Mouse (Mus musculus): ENCODE measurements around the gene Kbtbd2. TPM values are rescaled to one million over a fixed set of nuclear protein-coding genes. Genes with fewer than 3 reads are reported as not detected.

Gene Kbtbd2
- polyA plus RNA-seq, 1 experiment from 2014 or later: 32.2 TPM

DNA sequence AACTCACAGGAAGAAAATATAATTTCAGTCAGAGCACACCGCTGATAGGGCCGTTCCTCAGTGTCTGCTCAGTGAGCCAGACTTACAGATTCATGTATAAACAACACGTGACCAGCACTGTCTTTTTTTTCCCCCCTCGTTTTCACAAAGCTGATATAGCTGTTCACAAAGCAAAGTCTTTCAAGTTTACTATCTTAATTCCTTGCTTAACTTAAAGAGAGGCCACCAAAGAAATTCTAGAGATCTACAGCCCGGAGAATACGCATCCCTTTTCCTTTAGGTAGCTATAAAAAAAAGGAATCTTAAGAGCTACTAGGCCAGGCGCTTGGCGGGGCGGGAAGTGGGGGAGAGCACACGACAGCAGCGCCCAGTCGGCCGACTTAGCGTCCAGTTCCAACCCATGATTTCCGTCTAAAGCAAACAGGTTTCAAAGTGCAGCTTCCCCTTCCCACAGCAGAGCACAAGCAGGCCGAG lies 908 bp downstream of the Kbtbd2 start:
- ATAC-seq (ENCODE audit: low FRiP score): peak; percentile 12; the same call in 1 of the 2 replicates
- H3K4me2 ChIP-seq (replicated peaks): peak overlapping the region; percentile 71

GRCm38 (mm10) chr6:56796232-56796631 lies 1.4 kb downstream of the Kbtbd2 start:
- peak overlapping the region; percentile 71 for H3K4me2 ChIP-seq (replicated peaks)
- H3K27me3 ChIP-seq (ENCODE audit: control insufficient read depth, insufficient read depth, low read length): no peaks in the 10 kb centered on the region
- ATAC-seq (ENCODE audit: low FRiP score): no peak
- H3K4me3 ChIP-seq (replicated peaks; ENCODE audit: low read length): peak overlapping the region; percentile 77
- H3K9me3 ChIP-seq (ENCODE audit: control insufficient read depth, low read length): no peaks in the 10 kb centered on the region
- DNase-seq (ENCODE audit: low spot score): no peak
- H3K4me1 ChIP-seq (replicated peaks; ENCODE audit: control insufficient read depth, insufficient read depth, low read length): peaks cover 23% of the 10 kb centered on the region
- peak overlapping the region; percentile 94 for H3K9ac ChIP-seq
- peak overlapping the region; percentile 99; the same call in 1 of the 2 replicates for H3K27ac ChIP-seq
- WGBS: 12% methylated on average over 8 of the region's 8 CpGs
- no peaks in the 10 kb centered on the region for H3K36me3 ChIP-seq (replicated peaks; ENCODE audit: control insufficient read depth, insufficient read depth)

More for the DNA sequence above, 908 bp downstream of the Kbtbd2 start:
- H3K4me3 ChIP-seq (replicated peaks; ENCODE audit: low read length): peak overlapping the region; percentile 77
- DNase-seq (ENCODE audit: low spot score): peak; percentile 57
- peak overlapping the region; percentile 99 for H3K27ac ChIP-seq
- H3K9me3 ChIP-seq (ENCODE audit: control insufficient read depth, low read length): no peaks in the 10 kb centered on the region
- peak overlapping the region; percentile 94 for H3K9ac ChIP-seq
- WGBS: under 1% methylated on average over 16 of the region's 16 CpGs
- peaks cover 23% of the 10 kb centered on the region for H3K4me1 ChIP-seq (replicated peaks; ENCODE audit: control insufficient read depth, insufficient read depth, low read length)
- no peaks in the 10 kb centered on the region for H3K27me3 ChIP-seq (ENCODE audit: control insufficient read depth, insufficient read depth, low read length)
- H3K36me3 ChIP-seq (replicated peaks; ENCODE audit: control insufficient read depth, insufficient read depth): no peaks in the 10 kb centered on the region

DNA sequence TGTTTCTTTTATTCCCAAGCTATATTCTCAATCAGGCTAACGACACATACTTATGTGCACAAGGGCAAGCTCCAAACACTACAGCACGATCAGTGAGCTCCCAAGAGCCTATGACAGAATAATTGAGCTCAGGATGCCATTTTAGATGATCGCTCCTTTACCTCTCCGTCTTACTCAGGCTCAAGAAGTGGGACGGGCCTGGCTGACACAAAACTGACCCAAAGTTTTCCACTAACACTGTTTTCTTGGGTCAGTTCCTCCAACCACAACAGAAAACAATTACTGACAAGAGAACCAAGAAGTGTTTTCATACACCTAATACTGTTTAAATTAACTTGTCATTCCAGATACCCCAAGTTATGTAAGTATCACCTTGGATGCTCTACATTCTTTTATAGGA lies 2.8 kb downstream of the Kbtbd2 start:
- H3K9ac ChIP-seq: no peak overlapping the region
- no peak overlapping the region for H3K27ac ChIP-seq
- DNase-seq (ENCODE audit: low spot score) (no peak), ATAC-seq (ENCODE audit: low FRiP score) (no peak)
- H3K4me3 ChIP-seq (replicated peaks; ENCODE audit: low read length): no peak overlapping the region
- H3K9me3 ChIP-seq (ENCODE audit: control insufficient read depth, low read length): no peaks in the 10 kb centered on the region
- peaks cover 23% of the 10 kb centered on the region for H3K4me1 ChIP-seq (replicated peaks; ENCODE audit: control insufficient read depth, insufficient read depth, low read length)
- WGBS: 79% methylated on average over 5 of the region's 5 CpGs
- H3K27me3 ChIP-seq (ENCODE audit: control insufficient read depth, insufficient read depth, low read length): no peaks in the 10 kb centered on the region
- no peaks in the 10 kb centered on the region for H3K36me3 ChIP-seq (replicated peaks; ENCODE audit: control insufficient read depth, insufficient read depth)
- H3K4me2 ChIP-seq (replicated peaks): peak overlapping the region; percentile 71

- no peaks in the 10 kb centered on the region for H3K4me1 ChIP-seq (replicated peaks; ENCODE audit: control insufficient read depth, insufficient read depth, low read length)
- no peak overlapping the region for H3K4me2 ChIP-seq (replicated peaks)
- H3K27ac ChIP-seq: no peak overlapping the region
- no peak for DNase-seq (ENCODE audit: low spot score)
- ATAC-seq (ENCODE audit: low FRiP score): no peak
- H3K9me3 ChIP-seq (ENCODE audit: control insufficient read depth, low read length): no peaks in the 10 kb centered on the region
- peaks cover 6% of the 10 kb centered on the region for H3K36me3 ChIP-seq (replicated peaks; ENCODE audit: control insufficient read depth, insufficient read depth)
- WGBS: 84% methylated on average over 3 of the region's 3 CpGs
- no peak overlapping the region for H3K4me3 ChIP-seq (replicated peaks; ENCODE audit: low read length)
- no peaks in the 10 kb centered on the region for H3K27me3 ChIP-seq (ENCODE audit: control insufficient read depth, insufficient read depth, low read length)
- H3K9ac ChIP-seq: no peak overlapping the region
Measured at GRCm38 (mm10) chr6:56789336-56789735, 8.3 kb downstream of the Kbtbd2 start.

GRCm38 (mm10) chr6:56787668-56788067 lies 9.9 kb downstream of the Kbtbd2 start:
- Histone ChIP-seq H3K27ac (no peak overlapping the region), H3K36me3 (replicated peaks; ENCODE audit: control insufficient read depth, insufficient read depth) (peaks cover 10% of the 10 kb centered on the region), H3K4me3 (replicated peaks; ENCODE audit: low read length) (no peak overlapping the region), H3K4me2 (replicated peaks) (no peak overlapping the region), H3K9ac (no peak overlapping the region), H3K27me3 (ENCODE audit: control insufficient read depth, insufficient read depth, low read length) (no peaks in the 10 kb centered on the region), H3K9me3 (ENCODE audit: control insufficient read depth, low read length) (no peaks in the 10 kb centered on the region), H3K4me1 (replicated peaks; ENCODE audit: control insufficient read depth, insufficient read depth, low read length) (no peaks in the 10 kb centered on the region)
- 92% methylated on average over 2 of the region's 2 CpGs for WGBS
- DNase-seq (ENCODE audit: low spot score) (no peak), ATAC-seq (ENCODE audit: low FRiP score) (no peak)

DNA sequence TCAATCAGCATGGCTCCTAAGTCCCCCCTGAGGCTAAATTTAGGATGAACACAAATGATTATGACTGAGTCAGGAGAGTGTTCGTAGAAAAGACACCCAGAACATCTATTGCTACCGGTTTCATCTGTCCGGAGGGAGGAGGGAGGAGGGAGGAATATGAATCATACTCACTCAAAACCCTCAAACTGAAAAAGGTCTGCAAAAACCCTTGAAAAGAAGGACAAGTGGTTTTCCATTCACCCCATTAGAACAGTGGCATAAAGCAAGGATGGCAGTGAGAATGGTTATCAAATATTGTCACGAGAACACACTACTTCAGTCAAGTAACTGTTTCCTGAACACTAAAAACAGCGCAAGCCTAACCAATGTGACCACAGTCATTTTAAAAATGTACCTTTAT lies 12.5 kb downstream of the Kbtbd2 start:
- Histone ChIP-seq H3K9me3 (ENCODE audit: control insufficient read depth, low read length) (no peaks in the 10 kb centered on the region), H3K9ac (no peak overlapping the region), H3K4me2 (replicated peaks) (no peak overlapping the region), H3K4me1 (replicated peaks; ENCODE audit: control insufficient read depth, insufficient read depth, low read length) (no peaks in the 10 kb centered on the region), H3K36me3 (replicated peaks; ENCODE audit: control insufficient read depth, insufficient read depth) (peaks cover 26% of the 10 kb centered on the region), H3K4me3 (replicated peaks; ENCODE audit: low read length) (no peak overlapping the region), H3K27me3 (ENCODE audit: control insufficient read depth, insufficient read depth, low read length) (no peaks in the 10 kb centered on the region), H3K27ac (no peak overlapping the region)
- no peak for DNase-seq (ENCODE audit: low spot score)
- ATAC-seq (ENCODE audit: low FRiP score): no peak
- 80% methylated on average over 5 of the region's 5 CpGs for WGBS

DNA sequence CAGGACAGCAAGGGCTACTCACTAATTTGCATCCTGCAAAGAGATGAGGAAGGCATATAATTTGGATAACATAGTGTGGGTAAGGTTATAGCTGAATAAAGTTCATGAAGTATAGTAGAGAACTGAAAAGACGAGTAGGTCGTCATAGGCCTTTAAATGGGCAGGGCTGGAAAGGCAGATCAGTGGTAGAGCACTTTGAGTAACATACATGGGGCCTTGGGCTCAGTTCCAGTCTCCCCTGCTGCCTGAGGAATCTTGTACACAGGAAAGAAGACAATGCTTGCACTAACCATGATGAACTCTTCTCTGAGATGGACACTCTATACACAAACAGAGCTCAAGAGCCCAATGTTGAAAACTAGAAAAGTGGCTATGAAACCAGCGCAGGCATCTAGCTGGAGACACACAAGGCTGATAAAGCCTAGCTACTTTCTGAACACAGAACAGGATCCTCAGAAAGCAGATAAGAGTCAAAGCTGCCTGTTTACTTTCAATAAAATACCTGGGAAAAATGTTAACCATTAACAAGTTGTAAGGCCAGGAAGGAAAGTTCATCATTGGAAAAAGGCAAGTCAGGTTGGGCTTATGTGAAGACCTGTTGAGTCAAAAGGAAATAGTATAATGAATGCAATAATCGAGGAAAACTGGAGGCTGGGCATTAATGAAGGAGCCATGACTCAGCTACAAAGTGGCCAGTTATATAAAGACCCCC lies 13.9 kb downstream of the Kbtbd2 start:
- Histone ChIP-seq H3K4me2 (replicated peaks) (no peak overlapping the region), H3K36me3 (replicated peaks; ENCODE audit: control insufficient read depth, insufficient read depth) (peaks cover 39% of the 10 kb centered on the region), H3K4me1 (replicated peaks; ENCODE audit: control insufficient read depth, insufficient read depth, low read length) (no peaks in the 10 kb centered on the region), H3K9ac (no peak overlapping the region), H3K27ac (no peak overlapping the region), H3K4me3 (replicated peaks; ENCODE audit: low read length) (no peak overlapping the region), H3K27me3 (ENCODE audit: control insufficient read depth, insufficient read depth, low read length) (no peaks in the 10 kb centered on the region), H3K9me3 (ENCODE audit: control insufficient read depth, low read length) (no peaks in the 10 kb centered on the region)
- DNase-seq (ENCODE audit: low spot score) (no peak), ATAC-seq (ENCODE audit: low FRiP score) (no peak)
- WGBS: 93% methylated on average over 4 of the region's 4 CpGs

- Histone ChIP-seq H3K4me1 (replicated peaks; ENCODE audit: control insufficient read depth, insufficient read depth, low read length) (no peaks in the 10 kb centered on the region), H3K27ac (no peak overlapping the region), H3K4me2 (replicated peaks) (no peak overlapping the region), H3K36me3 (replicated peaks; ENCODE audit: control insufficient read depth, insufficient read depth) (peaks cover 62% of the 10 kb centered on the region), H3K27me3 (ENCODE audit: control insufficient read depth, insufficient read depth, low read length) (no peaks in the 10 kb centered on the region), H3K9me3 (ENCODE audit: control insufficient read depth, low read length) (no peaks in the 10 kb centered on the region), H3K4me3 (replicated peaks; ENCODE audit: low read length) (no peak overlapping the region), H3K9ac (no peak overlapping the region)
- DNase-seq (ENCODE audit: low spot score) (no peak), ATAC-seq (ENCODE audit: low FRiP score) (no peak)
- WGBS: 95% methylated on average over 5 of the region's 5 CpGs
Measured at GRCm38 (mm10) chr6:56779636-56780035, 18.0 kb downstream of the Kbtbd2 start.

GRCm38 (mm10) chr6:56775816-56776215 lies 21.8 kb downstream of the Kbtbd2 start:
- H3K9me3 ChIP-seq (ENCODE audit: control insufficient read depth, low read length): no peaks in the 10 kb centered on the region
- no peak overlapping the region for H3K27ac ChIP-seq
- 64% methylated on average over 3 of the region's 3 CpGs for WGBS
- H3K4me3 ChIP-seq (replicated peaks; ENCODE audit: low read length): no peak overlapping the region
- H3K4me2 ChIP-seq (replicated peaks): no peak overlapping the region
- H3K27me3 ChIP-seq (ENCODE audit: control insufficient read depth, insufficient read depth, low read length): no peaks in the 10 kb centered on the region
- no peaks in the 10 kb centered on the region for H3K4me1 ChIP-seq (replicated peaks; ENCODE audit: control insufficient read depth, insufficient read depth, low read length)
- DNase-seq (ENCODE audit: low spot score): no peak
- H3K36me3 ChIP-seq (replicated peaks; ENCODE audit: control insufficient read depth, insufficient read depth): peaks cover 50% of the 10 kb centered on the region
- ATAC-seq (ENCODE audit: low FRiP score): no peak
- no peak overlapping the region for H3K9ac ChIP-seq
